Mouse (Mus musculus) hindbrain, postnatal 0 days (tissue): Measurements from ENCODE around the gene Gm17655. TPM values are rescaled to one million over a fixed set of nuclear protein-coding genes. Genes with fewer than 3 reads are reported as not detected.

ENCODE experiments used
- ATAC-seq: fragments of 200-750 bp; cut with Nextera tagmentation; 2 replicates; pipeline ENCODE4 v1.8.0; 2017; ENCODE audit warnings: mild to moderate bottlenecking, moderate TSS enrichment, moderate library complexity
- DNase-seq: peaks from one replicate; pipeline ENCODE4 v3.0.0-alpha.2; 2015; ENCODE audit warnings: low spot score
- H3K27ac ChIP-seq: fragments of 300-500 bp; sonication (generic); 2 replicates; pipeline ENCODE4 v1.5.1; 2014; ENCODE audit warnings: mild to moderate bottlenecking
- H3K27me3 ChIP-seq: fragments of 300-500 bp; sonication (generic); 2 replicates; pipeline ENCODE4 v1.6.1; 2014; ENCODE audit warnings: low read length, mixed read lengths; ENCODE audit not compliant: insufficient read depth
- H3K36me3 ChIP-seq: fragments of 300-500 bp; sonication (generic); 2 replicates; pipeline ENCODE4 v1.6.1; 2014; ENCODE audit warnings: low read length, mixed read lengths; ENCODE audit not compliant: insufficient read depth
- H3K4me1 ChIP-seq: fragments of 300-500 bp; sonication (generic); 2 replicates; pipeline ENCODE4 v1.6.1; 2014; ENCODE audit warnings: antibody characterized with exemption, low read length, mixed read lengths; ENCODE audit not compliant: insufficient read depth
- H3K4me2 ChIP-seq: fragments of 300-500 bp; sonication (generic); 2 replicates; pipeline ENCODE4 v1.6.1; 2014; ENCODE audit warnings: low read depth, mild to moderate bottlenecking, low read length, moderate library complexity, mixed read lengths
- H3K4me3 ChIP-seq: fragments of 300-500 bp; sonication (generic); 2 replicates; pipeline ENCODE4 v1.5.1; 2014; ENCODE audit warnings: low read length
- H3K9ac ChIP-seq: fragments of 300-500 bp; sonication (generic); replicated peaks from 2 replicates; pipeline ENCODE4 v1.6.1; 2014; ENCODE audit warnings: mild to moderate bottlenecking, low read length, moderate library complexity, mixed read lengths
- H3K9me3 ChIP-seq: fragments of 300-500 bp; sonication (generic); 2 replicates; pipeline ENCODE4 v1.6.1; 2016; ENCODE audit warnings: low read length, mixed read lengths
- CTCF ChIP-seq: IDR thresholded peaks from 2 replicates; pipeline ENCODE4 v1.5.1; 2016; ENCODE audit warnings: antibody characterized with exemption, control low read depth, low read depth
- WGBS: fragments of 180-500 bp; shearing (Covaris S2); extraction: QIAGEN DNeasy Blood & Tissue Kit; methylation state at CpG from one replicate; pipeline ENCODE4 v1.1.7; 2014; 5-methylcytosine and 5-hydroxymethylcytosine counted together
- polyA plus RNA-seq: library from polyadenylated mRNA; unstranded; fragments of >200 nt; fragmentation: Nextera tagmentation; extraction: Ambion mirVana; gene quantifications from 2 replicates; pipeline ENCODE4 v1.2.1, GENCODE M21; 2015
- total RNA-seq: library from RNA; depleted of rRNA; stranded (reverse); fragments of >200 nt; gene quantifications from 2 replicates; pipeline ENCODE4 v1.2.3, GENCODE M21; 2014

The Gm17655 gene
- total and polyA plus RNA-seq, 2 experiments from 2014 or later = 1.2 to 1.5 TPM

DNA sequence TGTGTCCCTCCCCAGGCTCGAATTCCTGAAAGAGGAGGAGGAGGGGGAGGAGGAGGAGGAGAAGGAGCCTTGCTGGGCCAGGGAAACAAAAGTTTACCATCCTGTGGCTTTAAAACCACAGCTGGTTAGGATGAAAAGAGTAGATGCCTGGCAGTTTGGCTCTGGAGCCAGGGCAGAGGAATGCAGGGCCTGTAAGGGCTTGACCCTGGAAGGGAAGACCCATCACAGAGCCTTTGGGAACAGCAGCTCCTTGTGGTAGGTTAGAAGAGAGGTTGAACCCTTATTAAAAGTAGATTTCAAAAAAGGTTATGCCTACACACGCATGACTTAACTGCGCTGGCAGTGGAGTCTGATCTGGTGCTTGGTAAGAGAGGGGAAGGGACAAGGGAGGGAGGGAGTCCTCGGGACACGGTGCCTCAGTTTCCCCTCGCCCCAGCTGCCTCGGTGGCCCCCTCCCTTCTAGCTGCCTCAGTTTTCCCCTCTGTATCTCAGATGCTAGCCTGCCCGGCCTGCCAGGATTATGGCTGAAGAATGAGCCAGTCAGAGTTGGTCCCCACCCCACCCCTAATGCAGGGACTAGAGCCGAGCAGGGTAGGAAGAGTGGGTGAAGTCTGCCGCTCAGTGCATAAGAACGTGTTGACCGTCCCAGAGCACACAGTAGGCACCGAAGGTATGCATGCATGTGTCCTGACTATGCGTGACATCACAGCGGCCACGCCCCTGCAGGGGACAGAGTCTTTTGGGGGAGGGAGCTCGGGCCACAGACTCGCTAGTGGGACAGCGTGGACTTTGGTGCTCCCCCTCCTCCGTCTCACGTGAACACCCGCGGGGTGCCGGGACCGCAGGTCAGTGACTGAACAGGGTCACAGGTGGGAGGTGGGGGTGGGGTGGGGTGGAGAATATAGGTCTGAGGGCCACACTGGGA lies 27.6 kb upstream of the Gm17655 start, which contains the start of gene Plcxd1:
TSS of gene Plcxd1 (plus strand) at position 314 of the 925 bp plus-strand sequence.
- WGBS = 5% methylated on average over 25 of the region's 25 CpGs
- peaks cover 22% of the 10 kb centered on the region for H3K36me3 ChIP-seq
- peak within 1 kb of the TSS; percentile 78 for H3K4me2 ChIP-seq
- H3K4me3 ChIP-seq = peak within 1 kb of the TSS; percentile 40
- H3K9me3 ChIP-seq = no peaks in the 10 kb centered on the region
- no peak for ATAC-seq
- peak within 1 kb of the TSS; percentile 46; the same call in 1 of the 2 replicates for H3K9ac ChIP-seq
- no peak within 1 kb of the TSS for H3K27ac ChIP-seq
- DNase-seq = no peak
- H3K27me3 ChIP-seq = no peaks in the 10 kb centered on the region
- TF ChIP-seq CTCF = no peak
- peaks cover 11% of the 10 kb centered on the region for H3K4me1 ChIP-seq

DNA sequence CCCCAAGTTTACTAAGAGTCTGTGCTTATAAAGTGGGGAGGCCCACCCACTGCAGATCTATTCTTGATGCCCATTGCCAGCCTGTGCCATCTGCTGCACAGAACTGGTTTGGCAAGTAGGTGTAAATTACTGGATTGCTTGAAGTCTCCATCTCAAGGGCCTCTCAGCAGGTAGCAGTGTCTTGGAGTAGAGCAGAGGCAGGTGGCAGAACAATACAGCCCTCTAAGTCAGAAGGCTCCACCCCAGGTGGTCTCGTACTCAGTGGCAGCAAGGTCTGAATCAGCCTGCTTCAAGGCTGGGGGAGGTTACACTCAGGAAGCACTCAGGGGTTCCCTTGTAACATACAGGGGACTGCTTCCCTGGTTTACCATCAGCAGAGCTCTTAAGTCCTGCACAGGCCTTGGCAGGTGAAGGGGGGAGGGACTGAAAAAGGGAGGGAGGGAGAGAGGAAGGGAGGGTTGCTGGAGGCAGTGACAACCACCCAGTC lies 26.7 kb upstream of the Gm17655 start:
- DNase-seq (no peak), ATAC-seq (no peak)
- no peaks in the 10 kb centered on the region for H3K9me3 ChIP-seq
- H3K4me3 ChIP-seq = no peak overlapping the region
- no peak overlapping the region for H3K4me2 ChIP-seq
- 24% methylated on average over 1 of the region's 1 CpGs for WGBS
- no peaks in the 10 kb centered on the region for H3K27me3 ChIP-seq
- H3K36me3 ChIP-seq = peaks cover 13% of the 10 kb centered on the region
- no peak overlapping the region for H3K9ac ChIP-seq
- TF ChIP-seq CTCF = no peak
- H3K27ac ChIP-seq = no peak overlapping the region
- H3K4me1 ChIP-seq = peaks cover 11% of the 10 kb centered on the region

DNA sequence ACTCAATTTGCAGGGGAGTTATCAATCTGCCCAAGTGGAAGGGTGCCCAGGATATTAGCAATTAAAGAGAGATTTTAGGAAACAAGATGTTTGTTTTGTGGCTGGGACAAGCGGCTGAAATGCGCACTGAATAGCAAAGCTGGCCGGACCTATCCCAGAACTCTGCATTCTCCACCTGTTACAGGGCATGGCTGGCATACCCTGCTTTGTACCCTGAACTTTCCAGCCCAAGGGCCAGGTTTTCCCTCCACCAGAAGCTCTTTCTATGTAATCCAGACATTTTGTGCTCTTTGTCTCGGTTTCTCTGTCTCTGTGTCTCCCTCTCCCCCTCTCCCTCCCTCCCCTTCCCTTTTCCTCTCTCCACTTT lies 22.5 kb upstream of the Gm17655 start:
- Histone ChIP-seq H3K27ac (peak overlapping the region; percentile 49; the same call in 1 of the 2 replicates), H3K9me3 (no peaks in the 10 kb centered on the region), H3K4me3 (peak overlapping the region; percentile 40), H3K4me2 (peak overlapping the region; percentile 71), H3K4me1 (no peaks in the 10 kb centered on the region), H3K9ac (peak overlapping the region; percentile 31; the same call in 1 of the 2 replicates), H3K36me3 (no peaks in the 10 kb centered on the region), H3K27me3 (no peaks in the 10 kb centered on the region)
- no peak for TF ChIP-seq CTCF
- DNase-seq (no peak), ATAC-seq (peak; percentile 6; the same call in 1 of the 2 replicates)
- WGBS = 7% methylated on average over 4 of the region's 4 CpGs

DNA sequence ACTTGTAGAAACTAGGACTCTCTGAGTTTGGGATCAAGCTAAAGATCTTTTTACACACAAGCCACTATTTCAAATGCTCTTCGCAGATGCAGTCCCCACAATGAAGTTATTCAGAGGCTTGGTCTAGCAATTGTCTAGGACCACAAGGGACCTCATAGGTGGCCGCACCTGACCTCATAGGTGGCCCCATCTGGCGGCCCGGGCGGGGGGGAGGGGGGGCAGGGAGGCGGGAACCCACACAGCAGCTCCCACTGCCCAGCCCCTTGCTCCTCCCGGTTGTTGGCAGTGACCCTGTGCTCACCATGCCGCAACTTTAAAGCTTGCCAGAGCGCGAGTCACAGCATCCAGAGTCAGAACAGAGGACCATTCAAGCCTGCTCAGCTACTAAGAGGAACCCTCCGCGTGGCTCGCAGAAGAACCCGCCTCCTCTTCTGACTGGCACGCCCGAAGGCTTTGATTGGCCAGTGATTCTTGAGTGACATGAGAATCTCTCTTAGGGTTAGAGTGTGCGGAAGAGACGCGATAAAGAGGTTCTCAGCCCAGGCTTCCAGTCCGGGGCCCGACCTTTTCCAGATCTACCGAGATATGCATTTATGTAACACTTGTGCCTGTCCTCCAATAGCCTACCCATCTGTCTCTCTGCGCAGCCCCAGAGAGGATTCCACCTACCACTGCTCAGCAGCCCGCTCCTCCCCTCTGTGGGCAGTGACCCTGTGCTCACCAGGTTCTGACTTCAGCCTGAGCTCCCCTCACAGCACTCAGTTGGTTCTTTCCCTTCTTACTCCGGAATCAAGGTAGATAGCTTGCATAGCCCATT lies 21.9 kb upstream of the Gm17655 start, which contains the start of gene Gm35315:
TSS of gene Gm35315 (minus strand) at position 391 of the 817 bp plus-strand sequence.
- Histone ChIP-seq H3K9ac (peak within 1 kb of the TSS; percentile 31), H3K27ac (peak within 1 kb of the TSS; percentile 49; the same call in 1 of the 2 replicates), H3K4me3 (peak within 1 kb of the TSS; percentile 40), H3K9me3 (no peaks in the 10 kb centered on the region), H3K36me3 (no peaks in the 10 kb centered on the region), H3K4me2 (peak within 1 kb of the TSS; percentile 71), H3K27me3 (no peaks in the 10 kb centered on the region), H3K4me1 (no peaks in the 10 kb centered on the region)
- no peak for TF ChIP-seq CTCF
- 1% methylated on average over 25 of the region's 25 CpGs for WGBS
- ATAC-seq (peak; percentile 97), DNase-seq (peak; percentile 92)

DNA sequence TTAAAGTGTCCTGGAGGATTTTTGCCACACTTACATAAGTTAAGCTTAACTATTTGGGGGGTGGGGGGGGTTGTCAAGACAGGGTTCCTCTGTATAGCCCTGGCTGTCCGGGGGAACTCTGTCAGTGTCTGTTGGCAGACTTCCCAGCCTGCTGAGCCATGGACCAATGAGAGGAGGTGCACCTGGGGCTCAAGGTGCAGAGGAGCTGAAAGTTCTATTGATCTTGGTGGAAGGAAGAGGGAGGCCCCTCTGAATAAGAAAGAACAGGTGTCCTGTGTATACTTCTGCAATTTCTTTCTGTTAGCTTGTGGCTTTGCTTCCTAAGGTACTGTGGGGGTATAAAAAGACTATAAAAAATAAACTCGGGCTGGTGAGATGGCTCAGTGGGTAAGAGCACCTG lies 19.2 kb upstream of the Gm17655 start:
- WGBS = 72% methylated on average over 2 of the region's 2 CpGs
- no peak for TF ChIP-seq CTCF
- Histone ChIP-seq H3K4me1 (no peaks in the 10 kb centered on the region), H3K36me3 (no peaks in the 10 kb centered on the region), H3K9ac (no peak overlapping the region), H3K4me3 (no peak overlapping the region), H3K27ac (no peak overlapping the region), H3K4me2 (no peak overlapping the region), H3K9me3 (no peaks in the 10 kb centered on the region), H3K27me3 (no peaks in the 10 kb centered on the region)
- no peak for DNase-seq
- ATAC-seq = no peak

DNA sequence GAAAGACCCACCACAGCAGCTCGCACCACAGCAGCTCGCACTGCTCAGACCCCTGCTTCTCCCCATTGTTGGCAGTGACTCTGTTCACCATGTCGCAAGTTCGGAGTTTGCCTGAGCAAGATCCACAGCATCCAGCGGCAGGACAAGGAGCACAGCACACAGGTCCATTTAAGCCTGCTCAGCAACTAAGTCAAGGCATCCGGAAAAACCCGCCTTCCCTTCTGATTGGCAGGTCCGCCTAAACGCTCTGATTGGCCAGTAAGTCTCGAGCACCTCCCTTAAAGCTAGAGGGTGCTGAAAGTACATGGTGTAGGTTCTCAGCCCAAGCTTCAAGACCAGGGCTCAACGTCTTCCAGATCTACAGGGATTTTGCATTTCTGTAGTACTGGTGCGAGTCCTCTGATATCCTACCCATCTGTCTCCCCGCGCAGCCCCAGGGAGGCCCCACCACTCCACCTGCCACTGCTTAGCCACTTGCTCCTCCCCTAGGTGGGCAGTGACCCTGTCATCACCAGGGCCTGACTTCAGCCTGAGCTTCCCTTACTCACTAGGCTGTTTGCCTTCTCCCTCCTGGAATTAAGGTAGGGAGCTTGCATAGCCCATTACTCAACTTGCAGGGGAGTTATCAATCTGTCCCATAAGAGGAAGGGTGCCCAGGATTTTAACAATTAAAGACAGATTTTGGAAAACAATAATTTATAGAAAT lies 14.0 kb upstream of the Gm17655 start:
- H3K36me3 ChIP-seq = no peaks in the 10 kb centered on the region

More for the DNA sequence above, 14.0 kb upstream of the Gm17655 start:
- H3K4me3 ChIP-seq = no peak overlapping the region
- no peak for ATAC-seq
- no peak overlapping the region for H3K4me2 ChIP-seq
- H3K4me1 ChIP-seq = no peaks in the 10 kb centered on the region
- no peak for TF ChIP-seq CTCF
- no peaks in the 10 kb centered on the region for H3K27me3 ChIP-seq
- peaks cover 10% of the 10 kb centered on the region; the same call in 1 of the 2 replicates for H3K9me3 ChIP-seq
- WGBS = 39% methylated on average over 14 of the region's 14 CpGs
- H3K9ac ChIP-seq = no peak overlapping the region
- no peak for DNase-seq
- no peak overlapping the region for H3K27ac ChIP-seq
